Mouse (Mus musculus) liver, embryonic 13.5 days (tissue): ENCODE measurements around the gene Erf. TPM values are rescaled to one million over a fixed set of nuclear protein-coding genes. Genes with fewer than 3 reads are reported as not detected.
A peak's percentile ranks its signal among the peaks of the same experiment; 100 is the strongest.

ENCODE experiments used
- ATAC-seq: fragments of 200-750 bp; cut with Nextera tagmentation; 2 replicates; pipeline ENCODE4 v1.8.0; 2017; ENCODE audit warnings: low read depth, mild to moderate bottlenecking, moderate number of reproducible peaks, moderate library complexity
- DNase-seq: peaks from one replicate; pipeline ENCODE4 v3.0.0; 2022
- H3K27ac ChIP-seq: fragments of 300-500 bp; sonication (generic); 2 replicates; pipeline ENCODE4 v1.5.1; 2015; ENCODE audit warnings: moderate library complexity, mild to moderate bottlenecking, inconsistent platforms
- H3K27me3 ChIP-seq: fragments of 300-500 bp; sonication (generic); 2 replicates; pipeline ENCODE4 v1.6.1; 2015; ENCODE audit warnings: mild to moderate bottlenecking, inconsistent platforms
- H3K36me3 ChIP-seq: fragments of 300-500 bp; sonication (generic); 2 replicates; pipeline ENCODE4 v1.6.1; 2015; ENCODE audit warnings: mild to moderate bottlenecking, inconsistent platforms
- H3K4me1 ChIP-seq: fragments of 300-500 bp; sonication (generic); replicated peaks from 2 replicates; pipeline ENCODE4 v1.6.1; 2015; ENCODE audit warnings: inconsistent platforms
- H3K4me2 ChIP-seq: fragments of 300-500 bp; sonication (generic); 2 replicates; pipeline ENCODE4 v1.6.1; 2015; ENCODE audit warnings: inconsistent platforms, mild to moderate bottlenecking, moderate library complexity
- H3K4me3 ChIP-seq: fragments of 300-500 bp; sonication (generic); replicated peaks from 2 replicates; pipeline ENCODE4 v1.5.1; 2015; ENCODE audit warnings: mild to moderate bottlenecking, inconsistent platforms
- H3K9ac ChIP-seq: fragments of 300-500 bp; sonication (generic); 2 replicates; pipeline ENCODE4 v1.6.1; 2015; ENCODE audit warnings: mild to moderate bottlenecking, inconsistent platforms
- H3K9me3 ChIP-seq: fragments of 300-500 bp; sonication (generic); replicated peaks from 2 replicates; pipeline ENCODE4 v1.6.1; 2016; ENCODE audit warnings: inconsistent platforms
- WGBS: fragments of 180-500 bp; shearing (Covaris S2); methylation state at CpG from one replicate; pipeline ENCODE4 v1.1.7; 2015; ENCODE audit not compliant: insufficient replicate concordance; 5-methylcytosine and 5-hydroxymethylcytosine counted together
- polyA plus RNA-seq: library from polyadenylated mRNA; unstranded; fragments of >200 nt; fragmentation: Nextera tagmentation; extraction: Ambion mirVana; gene quantifications from 2 replicates; pipeline ENCODE4 v1.2.1, GENCODE M21; 2015

Erf gene
- polyA plus RNA-seq, 1 experiment from 2014 or later = 4.3 TPM

DNA sequence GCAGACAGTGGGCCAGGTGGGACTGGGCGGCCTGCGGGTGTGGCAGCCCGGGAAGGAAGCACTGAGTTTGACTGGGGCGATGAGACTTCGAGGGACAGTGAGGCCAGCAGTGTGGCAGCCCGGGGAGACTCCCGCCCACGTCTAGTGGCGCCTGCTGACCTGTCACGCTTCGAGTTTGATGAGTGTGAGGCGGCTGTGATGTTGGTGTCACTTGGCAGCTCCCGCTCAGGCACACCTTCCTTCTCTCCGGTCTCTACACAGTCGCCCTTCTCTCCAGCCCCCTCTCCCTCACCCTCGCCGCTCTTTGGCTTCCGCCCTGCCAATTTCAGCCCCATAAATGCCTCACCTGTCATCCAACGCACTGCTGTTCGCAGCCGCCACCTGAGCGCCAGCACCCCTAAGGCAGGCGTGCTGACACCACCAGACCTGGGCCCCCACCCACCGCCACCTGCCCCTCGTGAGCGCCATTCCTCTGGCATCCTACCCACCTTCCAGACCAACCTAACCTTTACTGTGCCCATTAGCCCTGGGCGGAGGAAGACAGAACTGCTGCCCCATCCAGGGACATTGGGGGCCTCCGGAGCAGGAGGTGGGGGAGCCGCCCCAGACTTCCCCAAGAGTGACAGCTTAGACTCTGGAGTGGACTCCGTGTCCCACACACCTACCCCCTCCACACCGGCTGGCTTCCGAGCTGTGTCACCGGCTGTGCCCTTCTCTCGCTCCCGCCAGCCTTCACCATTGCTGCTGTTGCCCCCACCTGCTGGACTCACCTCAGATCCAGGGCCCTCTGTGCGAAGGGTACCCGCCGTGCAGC lies 22.1 kb upstream of the Erf start:
- Histone ChIP-seq H3K4me3 (no peak overlapping the region; the same call in 1 of the 2 replicates), H3K4me2 (peak overlapping the region; percentile 61), H3K27me3 (no peaks in the 10 kb centered on the region), H3K27ac (peak overlapping the region; percentile 96), H3K36me3 (peaks cover 33% of the 10 kb centered on the region), H3K9ac (peak overlapping the region; percentile 83), H3K4me1 (peaks cover 90% of the 10 kb centered on the region), H3K9me3 (no peaks in the 10 kb centered on the region)
- WGBS = 86% methylated on average over 38 of the region's 38 CpGs
- DNase-seq (no peak), ATAC-seq (no peak)

DNA sequence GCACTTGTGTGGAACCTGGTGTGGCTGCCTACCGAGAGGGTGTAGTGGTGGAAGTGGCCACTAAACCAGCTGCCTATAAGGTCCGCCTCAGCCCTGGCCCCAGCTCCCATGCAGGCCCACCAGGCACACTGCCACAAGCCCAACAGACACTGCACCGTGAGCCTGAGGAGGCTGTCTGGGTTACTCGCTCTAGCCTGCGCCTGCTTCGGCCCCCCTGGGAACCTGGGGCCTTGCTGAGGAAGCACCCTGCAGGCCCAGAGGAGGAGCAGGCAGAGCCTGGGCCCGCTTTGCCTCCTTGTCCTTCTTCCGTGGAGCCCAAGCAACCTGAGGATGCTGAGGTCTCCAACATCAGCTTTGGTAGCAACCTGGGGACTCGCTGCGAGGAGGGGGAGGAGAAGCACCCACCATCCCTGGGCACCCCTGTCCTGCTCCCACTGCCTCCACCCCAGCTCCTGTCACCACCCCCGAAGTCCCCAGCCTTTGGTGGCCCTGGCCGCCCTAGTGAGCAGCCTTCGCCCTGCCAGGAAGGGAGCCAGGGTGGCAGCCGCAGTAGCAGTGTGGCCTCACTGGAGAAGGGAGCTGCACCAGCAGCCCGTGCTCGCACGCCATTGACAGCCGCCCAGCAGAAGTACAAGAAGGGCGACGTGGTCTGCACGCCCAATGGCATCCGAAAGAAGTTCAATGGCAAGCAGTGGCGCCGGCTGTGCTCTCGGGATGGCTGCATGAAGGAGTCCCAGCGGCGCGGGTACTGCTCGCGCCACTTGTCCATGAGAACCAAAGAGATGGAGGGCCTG lies 21.3 kb upstream of the Erf start:
- Histone ChIP-seq H3K27ac (peak overlapping the region; percentile 96), H3K4me3 (no peak overlapping the region), H3K9me3 (no peaks in the 10 kb centered on the region), H3K36me3 (peaks cover 33% of the 10 kb centered on the region), H3K4me1 (peaks cover 85% of the 10 kb centered on the region), H3K27me3 (no peaks in the 10 kb centered on the region), H3K9ac (no peak overlapping the region), H3K4me2 (no peak overlapping the region)
- DNase-seq (no peak), ATAC-seq (no peak)
- WGBS = 91% methylated on average over 30 of the region's 30 CpGs

DNA sequence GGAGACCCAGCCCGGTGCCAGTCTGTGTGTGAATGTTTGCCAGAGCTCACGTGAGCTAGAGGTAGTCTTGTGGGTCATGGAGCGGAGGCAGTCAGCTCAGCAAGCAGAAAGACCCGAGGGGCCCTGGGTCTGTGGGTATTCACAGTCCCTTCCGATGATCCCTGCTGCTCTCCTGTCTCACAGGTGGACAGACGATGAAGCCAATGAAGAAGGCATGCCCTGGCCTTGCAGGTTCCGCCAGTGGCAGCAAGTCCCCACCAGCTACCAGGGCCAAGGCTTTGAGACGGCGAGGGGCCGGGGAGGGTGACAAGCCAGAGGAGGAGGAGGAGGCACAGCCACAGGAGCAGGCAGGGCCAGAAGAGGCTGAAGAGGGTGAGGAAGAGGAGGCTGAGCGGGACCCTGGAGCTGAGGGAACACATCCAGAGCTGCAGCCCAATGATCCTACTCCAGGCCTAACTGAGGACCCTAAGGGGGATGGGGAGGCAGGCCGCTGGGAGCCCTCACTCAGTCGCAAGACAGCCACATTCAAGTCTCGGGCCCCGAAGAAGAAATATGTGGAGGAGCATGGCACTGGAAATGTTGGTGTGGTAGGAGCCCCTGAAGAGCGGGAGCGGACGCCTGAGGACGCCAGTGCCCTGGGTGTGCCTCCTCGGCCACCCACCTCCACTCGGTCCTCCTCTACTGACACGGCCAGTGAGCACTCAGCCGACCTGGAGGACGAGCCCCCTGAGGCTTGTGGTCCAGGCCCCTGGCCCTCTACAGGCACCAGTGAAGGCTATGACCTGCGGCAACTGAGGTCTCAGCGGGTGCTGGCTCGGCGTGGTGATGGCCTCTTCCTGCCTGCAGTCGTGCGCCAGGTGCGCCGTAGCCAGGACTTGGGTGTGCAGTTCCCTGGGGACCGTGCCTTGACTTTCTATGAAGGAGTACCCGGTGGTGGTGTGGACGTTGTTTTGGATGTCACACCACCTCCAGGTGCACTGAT lies 20.4 kb upstream of the Erf start:
- 87% methylated on average over 35 of the region's 35 CpGs for WGBS
- DNase-seq = no peak
- peaks cover 33% of the 10 kb centered on the region for H3K36me3 ChIP-seq
- peaks cover 85% of the 10 kb centered on the region for H3K4me1 ChIP-seq
- H3K4me3 ChIP-seq = no peak overlapping the region
- no peaks in the 10 kb centered on the region for H3K27me3 ChIP-seq
- H3K4me2 ChIP-seq = no peak overlapping the region
- peak overlapping the region; percentile 96 for H3K27ac ChIP-seq
- no peak for ATAC-seq
- no peaks in the 10 kb centered on the region for H3K9me3 ChIP-seq
- peak overlapping the region; percentile 94; the same call in 1 of the 2 replicates for H3K9ac ChIP-seq

- WGBS = 70% methylated on average over 8 of the region's 8 CpGs
- no peaks in the 10 kb centered on the region for H3K27me3 ChIP-seq
Measured at GRCm38 (mm10) chr7:25269545-25270271, 19.1 kb upstream of the Erf start.

GRCm38 (mm10) chr7:25269029-25269428 lies 18.5 kb upstream of the Erf start:
- Histone ChIP-seq H3K9me3 (no peaks in the 10 kb centered on the region), H3K4me3 (peak overlapping the region; percentile 74), H3K36me3 (peaks cover 30% of the 10 kb centered on the region), H3K4me1 (peaks cover 82% of the 10 kb centered on the region), H3K27ac (peak overlapping the region; percentile 96), H3K9ac (peak overlapping the region; percentile 94), H3K27me3 (no peaks in the 10 kb centered on the region), H3K4me2 (peak overlapping the region; percentile 94)
- WGBS = 35% methylated on average over 4 of the region's 4 CpGs
- no peak for DNase-seq
- no peak for ATAC-seq

More at GRCm38 (mm10) chr7:25269545-25270271, 19.1 kb upstream of the Erf start:
- DNase-seq (no peak), ATAC-seq (no peak)
- Histone ChIP-seq H3K4me1 (peaks cover 82% of the 10 kb centered on the region), H3K27ac (peak overlapping the region; percentile 96), H3K9me3 (no peaks in the 10 kb centered on the region), H3K4me2 (peak overlapping the region; percentile 94), H3K4me3 (peak overlapping the region; percentile 74), H3K36me3 (peaks cover 30% of the 10 kb centered on the region), H3K9ac (peak overlapping the region; percentile 94)

GRCm38 (mm10) chr7:25268588-25268987 lies 18.0 kb upstream of the Erf start:
- peaks cover 82% of the 10 kb centered on the region for H3K4me1 ChIP-seq
- no peaks in the 10 kb centered on the region for H3K27me3 ChIP-seq
- DNase-seq (no peak), ATAC-seq (no peak)
- peak overlapping the region; percentile 94 for H3K9ac ChIP-seq
- H3K27ac ChIP-seq = peak overlapping the region; percentile 96
- peak overlapping the region; percentile 94 for H3K4me2 ChIP-seq
- peak overlapping the region; percentile 74 for H3K4me3 ChIP-seq
- H3K9me3 ChIP-seq = no peaks in the 10 kb centered on the region
- 2% methylated on average over 7 of the region's 7 CpGs for WGBS
- H3K36me3 ChIP-seq = peaks cover 30% of the 10 kb centered on the region

- Histone ChIP-seq H3K4me2 (peak overlapping the region; percentile 94), H3K27me3 (no peaks in the 10 kb centered on the region), H3K4me1 (peaks cover 75% of the 10 kb centered on the region), H3K9me3 (no peaks in the 10 kb centered on the region), H3K27ac (peak overlapping the region; percentile 96), H3K9ac (peak overlapping the region; percentile 94), H3K36me3 (peaks cover 24% of the 10 kb centered on the region), H3K4me3 (peak overlapping the region; percentile 74)
- ATAC-seq (peak; percentile 89), DNase-seq (peak; percentile 99)
- under 1% methylated on average over 33 of the region's 33 CpGs for WGBS
Measured at GRCm38 (mm10) chr7:25267751-25268463, 17.3 kb upstream of the Erf start.

DNA sequence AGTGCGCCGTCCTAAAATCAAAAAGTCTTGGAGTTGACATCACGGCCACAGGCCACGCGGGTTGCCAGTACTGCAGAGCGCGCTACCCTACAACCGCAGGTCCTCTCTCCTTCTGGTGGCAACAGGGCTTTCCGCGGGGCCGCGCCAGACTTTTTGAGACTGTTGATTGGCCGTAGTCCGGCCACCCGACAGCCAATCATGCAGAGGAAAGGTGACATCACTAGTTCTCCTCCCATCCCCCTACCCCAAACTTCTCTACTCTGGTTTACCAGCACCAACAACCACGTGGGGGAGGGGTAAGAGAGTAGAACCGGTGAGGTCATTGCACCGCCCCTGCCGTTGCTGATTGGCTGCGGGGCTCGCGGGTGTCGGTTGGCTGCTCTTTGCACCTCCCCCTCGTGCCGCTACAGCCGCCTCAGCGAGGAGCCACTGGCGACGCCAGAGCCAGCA lies 16.8 kb upstream of the Erf start, which contains the start of gene Cic:
Gene Cic (plus strand): TSS at position 404 of the 450 bp plus-strand sequence.
- WGBS = under 1% methylated on average over 29 of the region's 29 CpGs
- Histone ChIP-seq H3K9ac (peak within 1 kb of the TSS; percentile 94), H3K4me3 (peak within 1 kb of the TSS; percentile 74), H3K36me3 (peaks cover 18% of the 10 kb centered on the region), H3K4me2 (peak within 1 kb of the TSS; percentile 94), H3K27me3 (no peaks in the 10 kb centered on the region), H3K27ac (peak within 1 kb of the TSS; percentile 96), H3K9me3 (no peaks in the 10 kb centered on the region), H3K4me1 (peaks cover 70% of the 10 kb centered on the region)
- peak; percentile 76 for ATAC-seq
- DNase-seq = peak; percentile 99

DNA sequence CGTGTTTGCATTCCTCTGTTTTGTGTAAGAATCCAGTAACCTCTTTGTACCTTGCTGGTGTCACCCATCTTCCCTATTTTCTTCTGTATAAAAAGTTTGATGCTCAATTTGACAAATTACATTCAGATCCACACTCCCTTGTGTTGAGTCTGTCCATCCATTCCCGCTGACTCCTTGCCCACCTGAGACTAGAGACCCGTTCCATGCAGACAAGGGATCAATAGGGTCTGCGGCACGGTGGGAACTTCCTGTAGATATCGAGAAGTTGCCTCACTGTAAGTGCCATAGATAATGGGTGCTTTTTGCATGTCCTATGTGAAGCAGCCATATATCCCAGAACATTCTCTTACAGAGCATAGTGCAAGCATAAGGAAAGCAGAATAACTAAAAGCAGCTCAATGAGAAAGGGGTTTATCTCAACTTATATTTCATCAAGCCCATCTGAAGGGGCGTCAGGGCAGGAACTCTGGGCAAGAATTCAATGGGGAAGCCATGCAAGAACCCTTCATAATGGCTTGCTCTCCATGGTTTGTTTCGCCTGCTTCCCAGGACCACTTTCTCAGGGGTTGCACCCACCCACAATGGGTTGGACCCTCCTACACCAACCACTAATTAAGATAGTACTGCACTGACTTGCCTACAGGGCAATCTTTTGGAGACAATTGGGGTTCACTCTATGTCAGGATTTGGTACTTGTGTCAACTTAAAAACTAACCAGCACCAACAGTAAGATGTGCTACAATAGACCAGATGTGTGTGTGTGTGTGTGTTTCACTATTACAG lies 15.8 kb upstream of the Erf start:
- Histone ChIP-seq H3K9ac (peak overlapping the region; percentile 82), H3K9me3 (no peaks in the 10 kb centered on the region), H3K4me3 (peak overlapping the region; percentile 74; the same call in 1 of the 2 replicates), H3K27ac (peak overlapping the region; percentile 90; the same call in 1 of the 2 replicates), H3K36me3 (peaks cover 9% of the 10 kb centered on the region), H3K27me3 (no peaks in the 10 kb centered on the region), H3K4me1 (peaks cover 60% of the 10 kb centered on the region), H3K4me2 (peak overlapping the region; percentile 81)
- no peak for DNase-seq
- 67% methylated on average over 8 of the region's 8 CpGs for WGBS
- ATAC-seq = no peak
